In the genomic region with DNA sequence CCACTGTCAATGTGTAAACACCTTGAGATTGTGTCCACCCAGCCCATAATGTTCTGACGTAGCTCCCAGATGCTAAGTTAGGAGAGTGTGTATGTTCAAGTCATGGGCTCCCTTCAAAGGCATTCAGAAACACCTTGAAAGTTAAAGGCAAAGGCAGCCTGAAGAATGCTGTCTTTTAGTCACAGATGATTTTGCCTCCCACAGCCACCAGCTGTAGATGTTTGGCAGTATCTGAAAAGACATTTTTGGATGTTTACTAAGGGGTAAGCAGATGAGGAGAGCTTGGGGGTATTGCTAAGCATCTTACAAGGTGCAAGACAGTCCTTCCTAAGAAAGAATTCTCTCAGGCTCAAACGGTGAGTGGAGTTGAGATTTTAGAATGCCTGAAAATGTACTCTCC, we compare ENCODE assay signal across 28 mouse cellular contexts. TPM values are rescaled to one million over a fixed set of nuclear protein-coding genes. Genes with fewer than 3 reads are reported as not detected.
A peak's percentile ranks its signal among the peaks of the same experiment; 100 is the strongest.
DNase-seq lines count a peak whose midpoint lies in the region; ATAC-seq and TF ChIP-seq lines count a peak whose summit lies in the region.
"Had no signal": no experiment of that assay in that cellular context is flagged by ENCODE, and none has a peak within 500 bp of the region (broad histone marks: within the 10 kb centered on the region; RNA-seq: fewer than 3 reads in every experiment).

No protein-coding gene starts in this region.

- no peaks in the 10 kb centered on the region for H3K27me3 ChIP-seq in liver, embryonic 11.5 days (replicated peaks; ENCODE audit: control insufficient read depth, insufficient read depth, low read length)
- H3K27me3 ChIP-seq: intestine, embryonic 15.5 days; limb, embryonic 12.5 days; liver, embryonic 12.5 days; midbrain, embryonic 12.5 days had no signal

- no peak for TF ChIP-seq POLR2A in cortical plate, adult 2 months (IDR thresholded peaks at IDR 0.05; ENCODE audit: extremely low read depth, insufficient read depth, low read length)

- no peak for ATAC-seq in liver, embryonic 11.5 days (replicated peaks; ENCODE audit: low FRiP score)
- ATAC-seq: forebrain, postnatal 0 days; hindbrain, embryonic 16.5 days; intestine, embryonic 15.5 days; liver, embryonic 12.5 days had no signal

- peak; percentile 43 for DNase-seq in layer of hippocampus, adult 9-11 months
- DNase-seq in layer of hippocampus, adult 9-10 months (ENCODE audit: low spot score), result no peak
- DNase-seq in left cerebral cortex, adult 2 months (ENCODE audit: extremely low spot score in 1 of 2, low spot score in 2 of 2), result peak; percentile 22 to 38
- DNase-seq in right cerebral cortex, postnatal 25 days, result peak; percentile 53
- no peak for DNase-seq in liver, embryonic 11.5 days (ENCODE audit: low spot score)
- DNase-seq in thymus, postnatal 14 days, result no peak
- DNase-seq: adrenal gland, postnatal 36 days; cerebellum, adult 11 months; cerebellum, adult 9-11 months; forebrain, postnatal 0 days; gastrocnemius, postnatal 10 days; kidney, adult 8-10 months; kidney, postnatal 10 days; lung, adult 2 months; lung, postnatal 14 days had no signal

- H3K9me3 ChIP-seq in liver, embryonic 11.5 days (ENCODE audit: control insufficient read depth, low read length), result no peaks in the 10 kb centered on the region
- H3K9me3 ChIP-seq: forebrain, embryonic 10.5 days; intestine, embryonic 15.5 days; midbrain, embryonic 12.5 days had no signal

- 84% methylated on average over 2 of the region's 2 CpGs for WGBS in liver, embryonic 11.5 days

- no peak overlapping the region for H3K4me2 ChIP-seq in liver, embryonic 11.5 days
- H3K4me2 ChIP-seq: heart, embryonic 11.5 days; intestine, embryonic 15.5 days; limb, embryonic 12.5 days; liver, embryonic 12.5 days; midbrain, embryonic 12.5 days had no signal

- no peak overlapping the region for H3K9ac ChIP-seq in liver, embryonic 11.5 days (ENCODE audit: low read depth, low read length)
- H3K9ac ChIP-seq: forebrain, postnatal 0 days; intestine, embryonic 15.5 days; limb, embryonic 12.5 days; liver, embryonic 12.5 days; midbrain, embryonic 12.5 days had no signal

- no peak for TF ChIP-seq CTCF in cortical plate, adult 2 months (IDR thresholded peaks at IDR 0.05; ENCODE audit: extremely low read depth, insufficient read depth, low read length)
- TF ChIP-seq CTCF in left cerebral cortex, adult 2 months (IDR thresholded peaks at IDR 0.05), result no peak

- H3K27ac ChIP-seq in cortical plate, adult 2 months (ENCODE audit: insufficient read depth, low read length), result peak overlapping the region; percentile 56; the same call in 1 of the 2 replicates
- H3K27ac ChIP-seq in left cerebral cortex, adult 2 months, result peak overlapping the region; percentile 57
- H3K27ac ChIP-seq in liver, embryonic 11.5 days (ENCODE audit: low read depth, low read length), result no peak overlapping the region
- H3K27ac ChIP-seq: forebrain, embryonic 10.5 days; intestine, embryonic 15.5 days; limb, embryonic 12.5 days; liver, embryonic 12.5 days; midbrain, embryonic 12.5 days; stomach, postnatal 0 days had no signal

- no peaks in the 10 kb centered on the region for H3K36me3 ChIP-seq in liver, embryonic 11.5 days (ENCODE audit: control insufficient read depth, insufficient read depth, low read length)
- H3K36me3 ChIP-seq: forebrain, embryonic 10.5 days; intestine, embryonic 15.5 days; limb, embryonic 12.5 days; liver, embryonic 12.5 days; midbrain, embryonic 12.5 days had no signal

- no peak overlapping the region for H3K4me3 ChIP-seq in cortical plate, adult 2 months (ENCODE audit: insufficient read depth, low read length)
- no peak overlapping the region for H3K4me3 ChIP-seq in left cerebral cortex, adult 2 months
- no peak overlapping the region for H3K4me3 ChIP-seq in liver, embryonic 11.5 days (ENCODE audit: low read depth, low read length)
- H3K4me3 ChIP-seq: forebrain, embryonic 10.5 days; intestine, embryonic 15.5 days; limb, embryonic 12.5 days; liver, embryonic 12.5 days; midbrain, embryonic 12.5 days had no signal

- intact Hi-C loops in left cerebral cortex, adult 2 months (cut with DNase I), result no loop called here

- peaks cover 3% of the 10 kb centered on the region for H3K4me1 ChIP-seq in cortical plate, adult 2 months (ENCODE audit: control insufficient read depth, insufficient read depth, low read length)
- H3K4me1 ChIP-seq in liver, embryonic 11.5 days (replicated peaks; ENCODE audit: control insufficient read depth, insufficient read depth, low read length), result no peaks in the 10 kb centered on the region
- H3K4me1 ChIP-seq: forebrain, embryonic 10.5 days; intestine, embryonic 15.5 days; limb, embryonic 12.5 days; liver, embryonic 12.5 days; midbrain, embryonic 12.5 days had no signal

RNA-seq across cellular contexts. Expression of a gene that starts 50.3 kb away (rescaled TPM):
- 0.36 and 0.86 TPM in 2 replicates for polyA plus RNA-seq in cortical plate, adult 2 months (2012; rRNA removed)
- total RNA-seq in left cerebral cortex, adult 2 months (2021), result under 1 TPM; 0.42 to 0.66 TPM
- polyA plus RNA-seq in liver, embryonic 11.5 days (2014; fragmentation: Nextera tagmentation; extraction: Ambion mirVana), result 0.08 TPM in 1 of 2 replicates, not detected in the other
- total RNA-seq: common myeloid progenitor, adult 5-6 weeks; granulocyte monocyte progenitor cell, adult 5-6 weeks; hematopoietic stem cell, adult 5-6 weeks; megakaryocyte, adult 5-6 weeks had no signal
- polyA plus RNA-seq: forebrain, embryonic 10.5 days; heart, embryonic 11.5 days; liver, embryonic 12.5 days had no signal

Comparison
In these comparisons a context has a peak if more than half of its experiments do, and no peak if none do; other contexts are left out.
1. DNase-seq: peak in layer of hippocampus, adult 9-11 months (single experiment), left cerebral cortex, adult 2 months (2 of 2) and right cerebral cortex, postnatal 25 days (single experiment); none in layer of hippocampus, adult 9-10 months (single experiment), liver, embryonic 11.5 days (single experiment) and thymus, postnatal 14 days (single experiment).